Mouse (Mus musculus) large intestine, adult 2 months (tissue): Measurements from ENCODE around the gene Sptbn1. TPM values are rescaled to one million over a fixed set of nuclear protein-coding genes. Genes with fewer than 3 reads are reported as not detected.

Experiments
- polyA plus RNA-seq: library from polyadenylated mRNA; depleted of rRNA; stranded (reverse); fragments of >200 nt; gene quantifications from 2 replicates; pipeline ENCODE4 v1.2.3, GENCODE M21; 2012; rRNA removed

The Sptbn1 gene
- polyA plus RNA-seq, 1 experiment = 56.6 TPM

Other genes starting within 250 kb of the Sptbn1 start
- 0.68 and 0.92 TPM in 2 replicates for gene Eml6, start 242.1 kb downstream of the Sptbn1 start, polyA plus RNA-seq
- not detected in 2 replicates for gene 4930505A04Rik, start 203.7 kb upstream of the Sptbn1 start, polyA plus RNA-seq